ENCODE assay signal across 8 mouse cellular contexts in the genomic region with DNA sequence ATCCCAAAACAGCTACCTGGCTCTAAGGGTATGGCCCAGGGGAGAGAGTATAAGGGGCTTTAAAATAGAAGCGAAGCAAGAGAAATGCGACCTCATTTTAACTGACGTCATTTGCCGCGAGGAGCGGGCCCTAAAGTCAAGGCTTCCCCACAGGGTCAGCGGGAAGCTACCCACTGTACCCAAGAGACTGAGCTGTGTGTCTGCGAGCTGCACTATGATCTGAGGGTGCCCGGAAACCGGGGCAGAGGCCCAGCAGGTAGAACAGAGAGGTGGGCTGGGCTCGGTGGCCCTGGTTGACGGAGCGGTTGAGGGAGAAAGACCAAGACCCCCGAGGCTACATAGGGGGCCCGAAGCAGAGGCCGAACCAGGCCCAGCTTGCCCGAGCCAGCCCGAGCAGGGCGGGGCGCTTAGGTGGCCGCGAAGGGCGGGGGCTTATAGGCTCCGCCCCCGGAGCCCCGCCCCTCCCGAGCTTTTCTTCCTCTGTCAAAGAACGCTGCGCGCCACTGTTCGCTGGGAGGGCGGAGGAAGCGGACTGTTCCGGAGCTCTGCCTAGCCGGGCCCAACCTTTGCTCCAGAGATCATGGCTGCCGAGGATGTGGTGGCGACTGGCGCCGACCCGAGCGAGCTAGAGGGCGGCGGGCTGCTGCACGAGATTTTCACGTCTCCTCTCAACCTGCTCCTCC. TPM values are rescaled to one million over a fixed set of nuclear protein-coding genes. Genes with fewer than 3 reads are reported as not detected.
DNase-seq lines count a peak whose midpoint lies in the region; ATAC-seq lines count a peak whose summit lies in the region.

TSS of gene Pgrmc1 (plus strand) at position 500 of the 683 bp plus-strand sequence.

- DNase-seq in adrenal gland, adult (ENCODE audit: inconsistent age in 2 of 2, low spot score in 1 of 2) = peak; percentile 87 to 95
- DNase-seq in embryo, embryonic 10 days (ENCODE audit: low spot score) = peak; percentile 79
- peak; percentile 74 for DNase-seq in gastrocnemius, postnatal 10 days
- DNase-seq in induced T-regulatory cell, adult 2 months (ENCODE audit: low read depth) = peak; percentile 90
- DNase-seq in left cerebral cortex, adult 8-10 months (ENCODE audit: low spot score in 2 of 2) = peak; percentile 67 to 70
- DNase-seq in right cerebral cortex, adult 18-20 months = peak; percentile 83
- peak; percentile 81 for DNase-seq in urinary bladder, adult 2 months (ENCODE audit: low spot score)

- ATAC-seq in megakaryocyte, adult 5-6 weeks (ENCODE audit: poor library complexity, severe bottlenecking) = peak; percentile 94

RNA-seq across cellular contexts. Expression of gene Pgrmc1, which starts in this region (rescaled TPM):
- total RNA-seq in gastrocnemius, postnatal 10 days (2021) = 10 to 100 TPM; 27.4 to 28.4 TPM
- total RNA-seq in left cerebral cortex, adult 8-10 months (2022) = 100 to 1,000 TPM; 272 to 296 (median 284) TPM
- total RNA-seq in megakaryocyte, adult 5-6 weeks (2015) = 40.1 and 45.5 TPM in 2 replicates
- 29.4 and 47.8 TPM in 2 replicates for total RNA-seq in megakaryocyte, adult 5-6 weeks (2017)
- 241 and 285 TPM in 2 replicates for polyA plus RNA-seq in urinary bladder, adult 2 months (2012; rRNA removed)

Comparison
In these comparisons a context has a peak if more than half of its experiments do, and no peak if none do; other contexts are left out.
1. Peak in every context shown above with its lines: DNase-seq and ATAC-seq.
2. RNA of gene Pgrmc1 (total RNA-seq): 272 to 296 TPM in left cerebral cortex, adult 8-10 months; 29.4 to 47.8 TPM in megakaryocyte, adult 5-6 weeks and 27.4 to 28.4 TPM in gastrocnemius, postnatal 10 days; every median in the first group is over 4 times any median in the second.